Mouse (Mus musculus) mesoderm, embryonic 11.5 days (tissue): Measurements from ENCODE around the gene Gm8279.
"Not testable (repeated sequence)": the region's sequence is repeated elsewhere in the genome, so short reads cannot be mapped to it uniquely, and the experiment has no call there.

Experiments
- DNase-seq: peaks from one replicate; pipeline ENCODE4 v3.0.0-alpha.2; 2012; ENCODE audit warnings: low read depth, low spot score

Gene Gm8279

DNA sequence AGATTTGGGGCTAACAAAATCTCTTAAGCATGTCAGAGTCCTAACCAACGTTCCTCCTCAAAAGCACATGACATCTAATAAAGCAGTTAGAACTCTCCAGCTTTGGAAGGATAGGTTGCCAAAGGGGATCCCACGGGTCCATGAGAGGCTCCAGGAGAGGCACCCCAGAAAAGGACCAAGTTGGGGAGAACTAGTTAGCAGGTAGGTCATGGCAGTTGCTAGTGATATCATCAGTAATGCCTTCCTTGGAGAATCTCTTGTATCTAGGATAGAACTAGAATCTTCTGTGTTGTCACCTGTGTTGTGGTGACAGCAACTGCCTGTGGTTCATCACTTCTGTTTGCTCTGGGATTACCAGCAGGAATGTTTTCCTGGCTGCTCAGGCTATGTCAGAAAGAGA is at the start of gene Gm8279:
Gene Gm8279, plus strand, starts transcription at position 301 of the 400 bp plus-strand sequence.
- DNase-seq: not testable (repeated sequence)

DNA sequence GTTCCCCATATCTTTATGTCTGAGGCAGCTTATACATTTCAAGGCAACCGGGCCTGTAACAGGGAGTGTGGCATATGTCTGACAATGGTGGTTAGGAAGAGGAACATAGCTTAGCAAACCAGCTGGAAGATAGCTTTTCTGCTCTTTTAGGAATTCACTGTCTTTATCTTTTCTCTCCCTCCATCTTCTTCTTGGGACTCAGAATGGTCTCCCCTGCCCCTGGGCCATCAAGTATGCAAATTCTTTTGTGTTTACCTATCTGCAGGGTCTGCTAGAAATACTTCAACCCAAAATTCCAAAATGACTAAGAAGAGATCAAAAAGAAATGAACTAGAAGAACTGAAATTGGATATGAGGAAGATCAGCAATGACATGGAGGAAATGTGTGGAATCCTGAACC is 32.9 kb downstream of the Gm8279 start, which contains the start of gene Gm3317:
Gene Gm3317, plus strand, starts transcription at position 301 of the 400 bp plus-strand sequence.
- DNase-seq: not testable (repeated sequence)

- DNase-seq: not testable (repeated sequence)
Observed at GRCm38 (mm10) chr14:5185493-5185892, 54.2 kb downstream of the Gm8279 start, which contains the start of gene Gm8271. TSS of gene Gm8271 (plus strand) at chr14:5185793.
